Mouse (Mus musculus) testis, adult 2 months (tissue): ENCODE results near the gene Ugdh. TPM values are rescaled to one million over a fixed set of nuclear protein-coding genes. Genes with fewer than 3 reads are reported as not detected.

ENCODE experiments used
- H3K27ac ChIP-seq: fragments of 200-500 bp; 2 replicates; pipeline ENCODE4 v1.5.1; 2012; ENCODE audit warnings: low read depth, low read length; ENCODE audit not compliant: control insufficient read depth, insufficient read depth
- H3K27me3 ChIP-seq: fragments of 200-500 bp; 2 replicates; pipeline ENCODE4 v1.6.1; 2012; ENCODE audit warnings: mild to moderate bottlenecking, low read length, moderate library complexity; ENCODE audit not compliant: control insufficient read depth, insufficient read depth
- H3K36me3 ChIP-seq: fragments of 200-500 bp; 2 replicates; pipeline ENCODE4 v1.6.1; 2012; ENCODE audit warnings: mild to moderate bottlenecking, low read length; ENCODE audit not compliant: control insufficient read depth, insufficient read depth
- H3K4me1 ChIP-seq: fragments of 200-500 bp; 2 replicates; pipeline ENCODE4 v1.6.1; 2012; ENCODE audit warnings: low read length; ENCODE audit not compliant: control insufficient read depth, insufficient read depth
- H3K4me3 ChIP-seq: fragments of 200-500 bp; 2 replicates; pipeline ENCODE4 v1.5.1; 2012; ENCODE audit warnings: low read depth, mild to moderate bottlenecking, low read length, moderate library complexity, mixed read lengths; ENCODE audit not compliant: control insufficient read depth
- CTCF ChIP-seq: fragments of 200-500 bp; IDR thresholded peaks from 2 replicates; pipeline ENCODE4 v1.5.1; 2012; ENCODE audit warnings: low read depth, mild to moderate bottlenecking, inconsistent platforms, low read length, moderate library complexity; ENCODE audit not compliant: control insufficient read depth, insufficient read depth, insufficient replicate concordance
- POLR2A ChIP-seq: fragments of 200-500 bp; IDR thresholded peaks from 2 replicates; pipeline ENCODE4 v1.6.1; 2012; ENCODE audit warnings: low read depth, mild to moderate bottlenecking, inconsistent platforms, low read length, moderate library complexity; ENCODE audit not compliant: control insufficient read depth
- polyA plus RNA-seq: library from polyadenylated mRNA; depleted of rRNA; stranded (reverse); fragments of >200 nt; gene quantifications from 2 replicates; pipeline ENCODE4 v1.2.3, GENCODE M21; 2012

Ugdh gene
- polyA plus RNA-seq, 1 experiment, result 1.3 TPM

DNA sequence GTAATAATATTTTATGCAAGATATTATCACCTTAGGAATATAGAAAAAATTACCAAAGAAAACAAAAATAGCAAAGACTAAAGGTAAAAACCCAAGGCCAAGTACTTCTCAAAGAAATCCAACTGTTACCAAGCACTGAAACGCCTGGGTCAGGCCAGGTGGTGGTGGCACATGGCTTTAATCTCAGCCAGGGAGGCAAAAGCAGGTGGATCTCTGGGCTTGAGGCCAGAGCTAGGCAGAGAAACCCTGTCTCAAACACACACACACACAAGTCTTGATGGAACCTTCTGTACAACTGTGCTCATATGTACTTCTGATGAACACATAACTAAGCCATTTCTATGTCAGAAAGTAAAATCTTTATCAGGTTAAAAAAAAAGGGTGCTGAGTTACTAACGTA lies 12.1 kb upstream of the Ugdh start:
- H3K27ac ChIP-seq, result no peak overlapping the region
- TF ChIP-seq POLR2A (no peak), CTCF (no peak)
- H3K36me3 ChIP-seq, result no peaks in the 10 kb centered on the region; the same call in none of the 2 replicates
- no peak overlapping the region for H3K4me3 ChIP-seq
- no peaks in the 10 kb centered on the region for H3K27me3 ChIP-seq
- H3K4me1 ChIP-seq, result no peaks in the 10 kb centered on the region

GRCm38 (mm10) chr5:65446756-65447155 lies 11.0 kb upstream of the Ugdh start:
- H3K36me3 ChIP-seq, result no peaks in the 10 kb centered on the region; the same call in none of the 2 replicates
- no peak for TF ChIP-seq CTCF
- no peak for TF ChIP-seq POLR2A
- no peak overlapping the region for H3K27ac ChIP-seq
- H3K4me3 ChIP-seq, result no peak overlapping the region
- H3K27me3 ChIP-seq, result no peaks in the 10 kb centered on the region
- H3K4me1 ChIP-seq, result no peaks in the 10 kb centered on the region

DNA sequence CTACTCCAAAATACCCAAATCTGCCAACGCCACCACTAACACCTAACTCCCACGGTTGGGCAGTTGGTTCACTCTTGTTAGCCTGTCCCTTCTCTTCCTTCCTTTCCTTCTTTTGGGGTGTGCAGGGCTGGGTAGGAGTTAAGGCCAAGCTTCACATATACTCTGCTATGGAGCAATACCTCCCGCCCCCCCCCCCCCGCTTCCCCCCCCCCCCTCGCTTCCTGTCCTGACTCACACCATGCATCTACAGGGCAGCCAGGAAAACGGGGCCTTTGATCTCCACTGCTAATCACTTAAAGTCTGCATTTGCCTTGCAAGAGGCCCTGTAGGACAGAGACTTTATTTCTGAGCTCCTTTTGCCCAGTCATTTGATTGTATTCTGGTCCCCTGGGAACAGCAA lies 9.2 kb upstream of the Ugdh start:
- Histone ChIP-seq H3K4me1 (no peaks in the 10 kb centered on the region), H3K4me3 (no peak overlapping the region), H3K36me3 (no peaks in the 10 kb centered on the region; the same call in none of the 2 replicates), H3K27ac (no peak overlapping the region), H3K27me3 (no peaks in the 10 kb centered on the region)
- TF ChIP-seq POLR2A, result no peak
- TF ChIP-seq CTCF, result no peak

- Histone ChIP-seq H3K27me3 (no peaks in the 10 kb centered on the region), H3K27ac (no peak overlapping the region), H3K4me1 (peaks cover 7% of the 10 kb centered on the region), H3K36me3 (no peaks in the 10 kb centered on the region), H3K4me3 (no peak overlapping the region)
- no peak for TF ChIP-seq POLR2A
- no peak for TF ChIP-seq CTCF
Observed at GRCm38 (mm10) chr5:65438041-65438440, 2.3 kb upstream of the Ugdh start.

DNA sequence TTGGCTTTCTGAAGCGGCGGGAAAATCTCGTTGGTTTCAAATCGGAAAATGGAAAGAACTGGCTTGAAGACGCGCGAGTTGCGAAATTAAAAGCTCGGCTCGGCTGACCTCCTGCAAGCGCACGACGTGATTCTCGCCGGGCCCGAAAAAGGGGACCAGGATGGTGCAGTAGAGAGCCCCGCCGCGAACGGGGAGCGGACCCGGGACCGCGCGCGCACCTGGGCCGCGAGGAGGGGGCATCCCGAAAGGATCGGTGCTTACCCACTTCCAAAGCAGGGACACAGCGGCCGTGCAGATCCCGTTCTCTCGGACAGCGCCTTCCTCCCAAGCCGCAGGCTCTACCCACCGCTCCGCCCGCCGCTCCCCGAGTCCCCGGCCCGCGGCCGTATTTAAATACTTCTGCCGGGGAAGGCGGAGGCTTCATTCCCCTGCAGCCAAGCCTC lies 365 bp downstream of the Ugdh start:
- Histone ChIP-seq H3K27ac (no peak overlapping the region), H3K4me1 (peaks cover 7% of the 10 kb centered on the region), H3K27me3 (no peaks in the 10 kb centered on the region), H3K36me3 (no peaks in the 10 kb centered on the region), H3K4me3 (peak overlapping the region; percentile 91)
- TF ChIP-seq POLR2A (no peak), CTCF (no peak)

DNA sequence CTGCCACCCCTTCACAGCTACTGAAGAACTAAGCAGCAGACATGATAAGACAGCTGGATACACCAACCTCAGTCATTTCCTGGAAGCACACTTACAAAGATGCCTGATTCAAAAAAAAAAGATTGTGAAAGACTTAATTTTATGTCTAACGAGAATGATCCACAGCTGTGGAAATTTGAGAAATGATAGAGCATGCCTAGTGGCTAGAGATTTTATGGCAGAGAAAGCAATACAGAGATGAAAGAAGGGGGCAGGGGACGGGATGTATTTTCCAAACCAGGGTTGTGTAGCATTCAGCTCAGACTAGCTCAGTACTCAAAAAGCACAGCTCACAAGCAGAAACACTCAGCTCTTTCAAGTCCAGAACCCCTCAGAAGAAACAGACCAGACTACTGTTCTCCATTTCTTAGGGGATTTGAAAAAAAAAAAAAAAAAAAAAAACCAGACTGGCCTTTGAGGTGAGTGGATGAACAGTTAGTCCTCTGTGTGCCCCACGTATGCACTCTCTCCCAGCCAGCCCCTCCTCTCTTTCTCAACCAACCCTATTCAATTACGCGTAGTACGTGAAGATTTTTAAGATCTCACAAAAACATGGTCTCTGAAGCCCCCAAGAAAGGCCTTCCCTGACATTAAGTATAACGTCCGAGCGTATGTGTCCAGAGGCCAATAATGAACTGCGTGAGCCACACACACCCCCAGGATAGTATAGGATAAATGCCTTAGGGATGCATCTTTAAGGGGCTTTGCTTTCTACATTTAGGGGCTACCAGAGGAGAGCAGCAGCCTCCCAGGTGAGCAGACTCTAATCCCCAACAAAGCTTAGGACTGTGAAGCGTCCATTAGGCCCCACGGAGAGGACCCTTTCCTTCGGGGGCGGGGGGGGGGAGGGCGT lies 1.0 kb downstream of the Ugdh start:
- peak overlapping the region; percentile 91 for H3K4me3 ChIP-seq
- TF ChIP-seq POLR2A (no peak), CTCF (no peak)
- no peak overlapping the region for H3K27ac ChIP-seq
- peaks cover 7% of the 10 kb centered on the region for H3K4me1 ChIP-seq
- H3K36me3 ChIP-seq, result no peaks in the 10 kb centered on the region
- no peaks in the 10 kb centered on the region for H3K27me3 ChIP-seq

DNA sequence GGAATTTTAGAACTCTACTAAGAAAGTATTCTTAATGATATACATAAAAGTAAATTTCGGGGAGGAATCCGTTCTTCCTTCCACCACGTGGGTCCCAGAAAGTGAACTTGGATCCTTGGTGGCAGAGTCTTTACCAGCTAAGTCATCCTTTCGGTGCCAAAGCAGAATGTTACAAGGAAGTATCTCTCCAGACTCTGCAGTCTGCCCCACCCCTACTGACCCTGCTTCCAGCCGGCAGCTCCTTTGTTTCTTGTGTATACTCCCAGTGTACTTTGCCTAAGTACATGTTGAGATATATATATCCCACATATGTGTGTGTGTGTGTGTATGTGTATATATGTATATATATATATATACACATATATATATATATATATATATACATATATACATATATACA lies 6.3 kb downstream of the Ugdh start:
- no peaks in the 10 kb centered on the region for H3K36me3 ChIP-seq
- H3K4me3 ChIP-seq, result no peak overlapping the region
- H3K27ac ChIP-seq, result no peak overlapping the region
- no peaks in the 10 kb centered on the region for H3K27me3 ChIP-seq
- no peaks in the 10 kb centered on the region for H3K4me1 ChIP-seq
- TF ChIP-seq CTCF, result no peak
- no peak for TF ChIP-seq POLR2A

GRCm38 (mm10) chr5:65428321-65428720 lies 7.4 kb downstream of the Ugdh start:
- Histone ChIP-seq H3K36me3 (no peaks in the 10 kb centered on the region), H3K27me3 (no peaks in the 10 kb centered on the region), H3K4me3 (no peak overlapping the region), H3K4me1 (no peaks in the 10 kb centered on the region), H3K27ac (no peak overlapping the region)
- TF ChIP-seq CTCF (no peak), POLR2A (no peak)
